Mouse (Mus musculus) CH12.LX (cell line): ENCODE results near the gene Tbrg1. TPM values are rescaled to one million over a fixed set of nuclear protein-coding genes. Genes with fewer than 3 reads are reported as not detected.

Experiments
- DNase-seq: peaks from one replicate; pipeline ENCODE4 v3.0.0-alpha.2; 2013; ENCODE audit errors: extremely low read depth
- H3K27ac ChIP-seq: 2 replicates; pipeline ENCODE4 v1.5.1; 2012; ENCODE audit warnings: low read depth, mild to moderate bottlenecking, control low read depth, moderate library complexity; ENCODE audit not compliant: insufficient read depth
- H3K27me3 ChIP-seq: replicated peaks from 2 replicates; pipeline ENCODE3; 2012; ENCODE audit warnings: inconsistent platforms
- H3K36me3 ChIP-seq, 2 experiments: replicated peaks in 1 of 2; 2 replicates each; pipeline versions ENCODE3 to v1.6.1; 2012; ENCODE audit warnings: inconsistent platforms in 1 of 2, low read length in 1 of 2, mild to moderate bottlenecking in 1 of 2, mixed read lengths in 1 of 2, moderate library complexity in 1 of 2; ENCODE audit not compliant: control insufficient read depth in 1 of 2, insufficient read depth in 1 of 2
- H3K4me1 ChIP-seq, 2 experiments: 2 replicates each; pipeline ENCODE4 v1.6.1; 2012; ENCODE audit warnings: inconsistent platforms in 1 of 2, moderate library complexity in 1 of 2; ENCODE audit not compliant: insufficient read depth in 2 of 2, control insufficient read depth in 1 of 2
- H3K4me2 ChIP-seq: 2 replicates; pipeline ENCODE4 v1.6.1; 2012; ENCODE audit warnings: low read depth, mild to moderate bottlenecking, control low read depth; ENCODE audit not compliant: poor library complexity, insufficient read depth, severe bottlenecking
- H3K4me3 ChIP-seq, 3 experiments: fragments of 150-350 bp in 1 of 3; sonication (generic) in 1 of 3; replicated peaks in 1 of 3; 2 replicates each; pipeline versions ENCODE3 to v1.5.1; 2011 to 2012; ENCODE audit warnings: low read depth in 2 of 3, low read length in 2 of 3, mild to moderate bottlenecking in 2 of 3, moderate library complexity in 2 of 3, control low read depth in 1 of 3, improper control_type of control experiment in 1 of 3, inconsistent platforms in 1 of 3, mixed read lengths in 1 of 3; ENCODE audit not compliant: poor library complexity in 1 of 3
- H3K79me2 ChIP-seq: replicated peaks from 2 replicates; pipeline ENCODE4 v1.6.1; 2012; ENCODE audit warnings: mild to moderate bottlenecking, moderate library complexity; ENCODE audit not compliant: control insufficient read depth, poor library complexity, insufficient read depth, severe bottlenecking; ENCODE audit errors: extremely low read depth
- H3K9ac ChIP-seq: 2 replicates; pipeline ENCODE4 v1.6.1; 2012; ENCODE audit warnings: low read depth, mild to moderate bottlenecking, control low read depth, moderate library complexity; ENCODE audit not compliant: insufficient read depth
- H3K9me3 ChIP-seq: replicated peaks from 2 replicates; pipeline ENCODE3; 2012; ENCODE audit warnings: low read length, inconsistent platforms, mixed read lengths
- BHLHE40 ChIP-seq: IDR thresholded peaks from 2 replicates; pipeline ENCODE4 v1.6.1; 2011; ENCODE audit warnings: mild to moderate bottlenecking, low read depth, low read length, improper control_type of control experiment
- CTCF ChIP-seq, 2 experiments: IDR thresholded peaks in 1 of 2; conservative IDR thresholded peaks in 1 of 2; 2 replicates each; pipeline ENCODE4 v1.5.1; 2011 to 2012; ENCODE audit warnings: low read depth in 2 of 2, low read length in 2 of 2, improper control_type of control experiment in 1 of 2, inconsistent platforms in 1 of 2, mild to moderate bottlenecking in 1 of 2, moderate library complexity in 1 of 2
- E2F4 ChIP-seq: IDR thresholded peaks from 2 replicates; pipeline ENCODE4 v1.6.1; 2011; ENCODE audit warnings: low read depth, low read length, improper control_type of control experiment; ENCODE audit not compliant: insufficient replicate concordance
- ELF1 ChIP-seq: IDR thresholded peaks from 2 replicates; pipeline ENCODE4 v1.6.1; 2014; ENCODE audit warnings: low read depth, mild to moderate bottlenecking, inconsistent platforms, low read length, improper control_type of control experiment
- ETS1 ChIP-seq: conservative IDR thresholded peaks from 2 replicates; pipeline ENCODE4 v1.6.1; 2012; ENCODE audit warnings: low read depth, mild to moderate bottlenecking, inconsistent platforms, low read length, improper control_type of control experiment, moderate library complexity
- IRF4 ChIP-seq: IDR thresholded peaks from 2 replicates; pipeline ENCODE4 v1.6.1; 2014; ENCODE audit warnings: low read depth, mild to moderate bottlenecking, inconsistent platforms, low read length, improper control_type of control experiment
- JUN ChIP-seq: IDR thresholded peaks from 2 replicates; pipeline ENCODE4 v1.6.1; 2011; ENCODE audit warnings: low read depth, mild to moderate bottlenecking, low read length, improper control_type of control experiment, moderate library complexity; ENCODE audit not compliant: insufficient read depth
- KAT2A ChIP-seq: IDR thresholded peaks from 2 replicates; pipeline ENCODE4 v1.6.1; 2012; ENCODE audit warnings: low read length, improper control_type of control experiment, inconsistent platforms; ENCODE audit not compliant: insufficient replicate concordance
- MAFK ChIP-seq: IDR thresholded peaks from 2 replicates; pipeline ENCODE4 v1.6.1; 2011; ENCODE audit warnings: low read length, improper control_type of control experiment; ENCODE audit not compliant: insufficient replicate concordance
- MAX ChIP-seq: IDR thresholded peaks from 2 replicates; pipeline ENCODE4 v1.6.1; 2011; ENCODE audit warnings: low read length, improper control_type of control experiment
- MXI1 ChIP-seq: IDR thresholded peaks from 2 replicates; pipeline ENCODE4 v1.6.1; 2011; ENCODE audit warnings: mild to moderate bottlenecking, low read depth, low read length, improper control_type of control experiment
- NRF1 ChIP-seq: IDR thresholded peaks from 2 replicates; pipeline ENCODE4 v1.6.1; 2014; ENCODE audit warnings: low read depth, mild to moderate bottlenecking, inconsistent platforms, low read length, improper control_type of control experiment, moderate library complexity
- PAX5 ChIP-seq: IDR thresholded peaks from 2 replicates; pipeline ENCODE4 v1.6.1; 2012; ENCODE audit warnings: low read length, inconsistent platforms, mixed read lengths
- POLR2A ChIP-seq: IDR thresholded peaks from 2 replicates; pipeline ENCODE4 v1.6.1; 2011; ENCODE audit warnings: low read depth, mild to moderate bottlenecking, improper control_type of control experiment, low read length
- POLR2AphosphoS2 ChIP-seq: IDR thresholded peaks from 2 replicates; pipeline ENCODE4 v1.6.1; 2011; ENCODE audit warnings: low read depth, low read length, improper control_type of control experiment
- RAD21 ChIP-seq: IDR thresholded peaks from 2 replicates; pipeline ENCODE4 v1.6.1; 2011; ENCODE audit warnings: low read depth, mild to moderate bottlenecking, low read length, improper control_type of control experiment, moderate library complexity
- SIN3A ChIP-seq: IDR thresholded peaks from 2 replicates; pipeline ENCODE4 v1.6.1; 2012; ENCODE audit warnings: low read length, improper control_type of control experiment, inconsistent platforms
- TBP ChIP-seq: conservative IDR thresholded peaks from 2 replicates; pipeline ENCODE4 v1.6.1; 2011; ENCODE audit warnings: low read depth, low read length, improper control_type of control experiment
- TCF12 ChIP-seq: IDR thresholded peaks from 2 replicates; pipeline ENCODE4 v1.6.1; 2014; ENCODE audit warnings: low read depth, mild to moderate bottlenecking, inconsistent platforms, low read length, improper control_type of control experiment
- UBTF ChIP-seq: IDR thresholded peaks from 2 replicates; pipeline ENCODE4 v1.6.1; 2012; ENCODE audit warnings: low read depth, mild to moderate bottlenecking, inconsistent platforms, low read length, improper control_type of control experiment, moderate library complexity
- ZC3H11A ChIP-seq: IDR thresholded peaks from 2 replicates; pipeline ENCODE4 v1.6.1; 2012; ENCODE audit warnings: low read depth, mild to moderate bottlenecking, inconsistent platforms, low read length, improper control_type of control experiment
- ZKSCAN1 ChIP-seq: IDR thresholded peaks from 2 replicates; pipeline ENCODE4 v1.6.1; 2012; ENCODE audit warnings: low read depth, inconsistent platforms, low read length, improper control_type of control experiment, borderline replicate concordance
- ZMIZ1 ChIP-seq: IDR thresholded peaks from 2 replicates; pipeline ENCODE4 v1.6.1; 2012; ENCODE audit warnings: low read depth, mild to moderate bottlenecking, inconsistent platforms, low read length, improper control_type of control experiment
- ZNF384 ChIP-seq: IDR thresholded peaks from 2 replicates; pipeline ENCODE4 v1.6.1; 2012; ENCODE audit warnings: low read depth, low read length, improper control_type of control experiment, inconsistent platforms
- dilution Hi-C: fragments of 300-500 bp; cut with MboI; formaldehyde crosslinking; loops from 2 replicates; pipeline ENCODE4 v1.14.3; 2020; ENCODE audit warnings: low sequenced_read_pairs; ENCODE audit not compliant: extremely low pct_unique_long_range_greater_than_20kb, extremely low pct_ligation_motif_present
- in situ Hi-C: fragments of 300-500 bp; cut with MboI; formaldehyde crosslinking; loops from 3 replicates; pipeline ENCODE4 v1.14.3; 2019; ENCODE audit warnings: low sequenced_read_pairs, low pct_ligation_motif_present, low pct_unique_long_range_greater_than_20kb, mixed read lengths
- polyA plus RNA-seq: library from polyadenylated mRNA; unstranded; fragments of >175 nt; gene quantifications from 2 replicates; pipeline ENCODE4 v1.2.1, GENCODE M21; 2012; ENCODE audit warnings: low read depth; ENCODE audit not compliant: insufficient read length
- total RNA-seq, 2 experiments: library from RNA; depleted of rRNA; stranded (reverse); fragments of 300-350 nt in 1 of 2; fragments of >200 nt in 1 of 2; gene quantifications; 2 replicates each; pipeline ENCODE4 v1.2.3; 2012 to 2014

The Tbrg1 gene
- total and polyA plus RNA-seq, 3 experiments = 97.4 to 115 (median 103) TPM

- Histone ChIP-seq H3K27me3 (no peaks in the 10 kb centered on the region), H3K4me3 (no peak overlapping the region), H3K9me3 (no peaks in the 10 kb centered on the region), H3K4me1 (peaks cover 0 to 13% of the 10 kb centered on the region in 2 experiments; a peak in 2 of 4 replicates), H3K36me3 (peaks cover 0 to 4% of the 10 kb centered on the region in 2 experiments), H3K4me2 (no peak overlapping the region), H3K9ac (no peak overlapping the region), H3K27ac (no peak overlapping the region), H3K79me2 (no peaks in the 10 kb centered on the region)
- in situ Hi-C loops (no loop called here), dilution Hi-C loops (no loop called here)
- no peak for DNase-seq
- no peak for TF ChIP-seq TBP
- no peak for TF ChIP-seq ZMIZ1
- no peak for TF ChIP-seq IRF4
- TF ChIP-seq UBTF = no peak
- TF ChIP-seq ELF1 = no peak
- TF ChIP-seq ETS1 = no peak
- no peak for TF ChIP-seq NRF1
- TF ChIP-seq PAX5 = no peak
- no peak for TF ChIP-seq TCF12
- TF ChIP-seq POLR2A = no peak
- no peak for TF ChIP-seq MAFK
- TF ChIP-seq SIN3A = no peak
- TF ChIP-seq ZKSCAN1 = no peak
- TF ChIP-seq ZNF384 = no peak
- TF ChIP-seq RAD21 = no peak
Observed at GRCm38 (mm10) chr9:37615220-37615619, 41.9 kb downstream of the Tbrg1 start.

GRCm38 (mm10) chr9:37614316-37614715, 42.8 kb downstream of the Tbrg1 start:
- in situ Hi-C loops = no loop called here
- dilution Hi-C loops = no loop called here
- Histone ChIP-seq H3K27ac (no peak overlapping the region), H3K36me3 (peaks cover 0 to 4% of the 10 kb centered on the region in 2 experiments), H3K9ac (peak overlapping the region; percentile 41; the same call in 1 of the 2 replicates), H3K27me3 (no peaks in the 10 kb centered on the region), H3K4me3 (peak overlapping the region in 2 of 3 experiments; percentile 62 to 72), H3K4me1 (peaks cover 0 to 13% of the 10 kb centered on the region in 2 experiments; a peak in 2 of 4 replicates), H3K79me2 (no peaks in the 10 kb centered on the region), H3K4me2 (peak overlapping the region; percentile 66), H3K9me3 (no peaks in the 10 kb centered on the region)
- DNase-seq = no peak
- no peak for TF ChIP-seq SIN3A
- no peak for TF ChIP-seq JUN
- no peak for TF ChIP-seq MAX
- no peak for TF ChIP-seq POLR2AphosphoS2
- TF ChIP-seq E2F4 = no peak
- no peak for TF ChIP-seq PAX5
- no peak for TF ChIP-seq BHLHE40
- no peak for TF ChIP-seq NRF1
- TF ChIP-seq KAT2A = no peak
- TF ChIP-seq ZC3H11A = no peak
- TF ChIP-seq ELF1 = no peak
- TF ChIP-seq CTCF (conservative IDR thresholded peaks at IDR 0.05 in 1 of 2, IDR thresholded peaks at IDR 0.05 in 1 of 2; ENCODE audit: low read depth in 2 of 2, low read length in 2 of 2) = no peak
- no peak for TF ChIP-seq MXI1
- TF ChIP-seq IRF4 = no peak
